Mouse (Mus musculus) testis, adult 2 months (tissue): ENCODE data around the gene Maats1. TPM values are rescaled to one million over a fixed set of nuclear protein-coding genes. Genes with fewer than 3 reads are reported as not detected.

Experiments
- H3K27ac ChIP-seq: fragments of 200-500 bp; 2 replicates; pipeline ENCODE4 v1.5.1; 2012; ENCODE audit warnings: low read depth, low read length; ENCODE audit not compliant: control insufficient read depth, insufficient read depth
- H3K27me3 ChIP-seq: fragments of 200-500 bp; 2 replicates; pipeline ENCODE4 v1.6.1; 2012; ENCODE audit warnings: mild to moderate bottlenecking, low read length, moderate library complexity; ENCODE audit not compliant: control insufficient read depth, insufficient read depth
- H3K36me3 ChIP-seq: fragments of 200-500 bp; 2 replicates; pipeline ENCODE4 v1.6.1; 2012; ENCODE audit warnings: mild to moderate bottlenecking, low read length; ENCODE audit not compliant: control insufficient read depth, insufficient read depth
- H3K4me1 ChIP-seq: fragments of 200-500 bp; 2 replicates; pipeline ENCODE4 v1.6.1; 2012; ENCODE audit warnings: low read length; ENCODE audit not compliant: control insufficient read depth, insufficient read depth
- H3K4me3 ChIP-seq: fragments of 200-500 bp; 2 replicates; pipeline ENCODE4 v1.5.1; 2012; ENCODE audit warnings: low read depth, mild to moderate bottlenecking, low read length, moderate library complexity, mixed read lengths; ENCODE audit not compliant: control insufficient read depth
- CTCF ChIP-seq: fragments of 200-500 bp; IDR thresholded peaks from 2 replicates; pipeline ENCODE4 v1.5.1; 2012; ENCODE audit warnings: low read depth, mild to moderate bottlenecking, inconsistent platforms, low read length, moderate library complexity; ENCODE audit not compliant: control insufficient read depth, insufficient read depth, insufficient replicate concordance
- POLR2A ChIP-seq: fragments of 200-500 bp; IDR thresholded peaks from 2 replicates; pipeline ENCODE4 v1.6.1; 2012; ENCODE audit warnings: low read depth, mild to moderate bottlenecking, inconsistent platforms, low read length, moderate library complexity; ENCODE audit not compliant: control insufficient read depth
- polyA plus RNA-seq: library from polyadenylated mRNA; depleted of rRNA; stranded (reverse); fragments of >200 nt; gene quantifications from 2 replicates; pipeline ENCODE4 v1.2.3, GENCODE M21; 2012

Gene Maats1
- polyA plus RNA-seq, 1 experiment: 23.4 TPM

DNA sequence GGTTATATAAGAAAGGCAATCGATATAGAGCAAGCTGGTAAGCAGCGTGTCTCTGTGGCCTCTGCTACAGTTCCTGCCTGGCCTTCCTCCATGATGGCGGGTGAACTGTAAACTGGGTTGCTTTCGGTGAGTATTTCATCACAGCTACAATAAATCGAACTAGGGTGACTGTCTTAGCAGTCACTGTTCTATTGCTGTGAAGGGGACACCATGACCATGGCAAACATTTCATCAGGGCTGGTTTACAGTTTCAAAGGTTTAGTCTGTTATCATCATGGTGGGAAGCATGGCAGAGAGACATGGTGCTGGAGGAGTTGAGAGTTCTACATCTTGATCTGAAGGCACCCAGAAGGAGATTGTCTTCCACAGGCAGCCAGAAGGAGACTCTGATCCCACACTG is 62.1 kb downstream of the Maats1 start:
- Histone ChIP-seq H3K27me3 (no peaks in the 10 kb centered on the region), H3K36me3 (no peaks in the 10 kb centered on the region), H3K4me1 (no peaks in the 10 kb centered on the region), H3K4me3 (no peak overlapping the region), H3K27ac (no peak overlapping the region)
- no peak for TF ChIP-seq CTCF
- TF ChIP-seq POLR2A: no peak

DNA sequence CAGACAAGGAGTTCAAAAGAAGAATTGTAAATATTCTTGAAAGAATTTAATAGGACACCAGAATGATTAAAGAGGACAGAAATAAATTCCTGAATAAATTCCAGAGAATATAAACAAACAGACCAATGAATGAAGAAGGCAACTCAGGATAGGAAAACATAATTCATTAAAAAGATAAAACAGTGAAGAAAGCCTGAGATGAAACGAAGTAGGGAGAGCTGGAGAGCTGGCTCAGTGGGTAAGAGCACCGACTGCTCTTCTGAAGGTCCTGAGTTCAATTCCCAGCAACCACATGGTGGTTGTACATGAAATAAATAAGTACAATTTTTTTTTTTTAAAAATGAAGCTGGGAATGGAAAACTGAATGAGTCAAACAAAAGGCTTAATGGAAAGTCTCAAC is 67.2 kb downstream of the Maats1 start:
- Histone ChIP-seq H3K36me3 (no peaks in the 10 kb centered on the region), H3K27me3 (no peaks in the 10 kb centered on the region), H3K27ac (no peak overlapping the region), H3K4me3 (no peak overlapping the region), H3K4me1 (no peaks in the 10 kb centered on the region)
- TF ChIP-seq POLR2A: no peak
- TF ChIP-seq CTCF: no peak

DNA sequence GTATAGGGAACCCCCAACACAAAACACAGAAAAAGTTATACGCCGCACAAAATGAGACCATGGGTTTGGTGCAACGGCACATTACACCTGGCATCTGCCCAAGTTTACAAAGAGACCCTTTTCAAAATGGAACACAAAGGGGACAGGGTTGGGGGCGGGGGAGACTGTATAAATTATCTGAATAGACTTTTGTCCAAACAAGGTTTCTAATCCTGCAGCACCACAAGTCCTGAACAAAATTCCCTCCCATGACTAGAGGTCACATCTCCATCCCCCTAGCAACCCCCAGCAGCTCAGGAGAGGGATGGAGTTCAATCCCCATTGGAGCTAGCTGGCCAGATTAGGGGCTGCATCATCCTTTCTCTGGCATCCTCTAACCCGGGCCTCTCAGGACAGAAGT is 69.5 kb downstream of the Maats1 start:
- no peak overlapping the region for H3K27ac ChIP-seq
- H3K27me3 ChIP-seq: no peaks in the 10 kb centered on the region
- H3K4me1 ChIP-seq: no peaks in the 10 kb centered on the region; the same call in 1 of the 2 replicates
- TF ChIP-seq POLR2A (no peak), CTCF (no peak)
- H3K4me3 ChIP-seq: no peak overlapping the region
- no peaks in the 10 kb centered on the region for H3K36me3 ChIP-seq

DNA sequence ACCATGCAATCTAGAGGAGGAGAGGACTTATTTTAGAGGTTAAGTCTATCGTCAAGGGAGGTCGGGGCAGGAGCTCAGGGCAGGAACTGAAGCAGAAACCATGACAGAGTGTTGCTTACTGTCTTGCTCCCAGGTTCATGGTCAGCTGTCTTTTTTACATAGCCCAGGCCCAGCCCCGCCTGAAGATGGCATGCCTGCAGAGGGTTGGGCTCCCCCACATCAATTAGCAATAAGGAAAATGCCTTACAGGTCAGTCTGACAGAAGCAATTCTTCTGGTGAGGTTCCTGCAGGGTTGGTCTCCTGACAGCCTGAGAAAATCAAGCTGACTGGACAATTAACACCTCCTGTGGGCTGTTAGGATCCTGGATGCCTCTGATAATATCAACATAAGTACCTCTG is 70.3 kb downstream of the Maats1 start:
- no peaks in the 10 kb centered on the region; the same call in 1 of the 2 replicates for H3K4me1 ChIP-seq
- H3K27me3 ChIP-seq: no peaks in the 10 kb centered on the region
- no peak overlapping the region for H3K4me3 ChIP-seq
- H3K27ac ChIP-seq: no peak overlapping the region
- no peaks in the 10 kb centered on the region for H3K36me3 ChIP-seq
- TF ChIP-seq CTCF: no peak
- TF ChIP-seq POLR2A: no peak

DNA sequence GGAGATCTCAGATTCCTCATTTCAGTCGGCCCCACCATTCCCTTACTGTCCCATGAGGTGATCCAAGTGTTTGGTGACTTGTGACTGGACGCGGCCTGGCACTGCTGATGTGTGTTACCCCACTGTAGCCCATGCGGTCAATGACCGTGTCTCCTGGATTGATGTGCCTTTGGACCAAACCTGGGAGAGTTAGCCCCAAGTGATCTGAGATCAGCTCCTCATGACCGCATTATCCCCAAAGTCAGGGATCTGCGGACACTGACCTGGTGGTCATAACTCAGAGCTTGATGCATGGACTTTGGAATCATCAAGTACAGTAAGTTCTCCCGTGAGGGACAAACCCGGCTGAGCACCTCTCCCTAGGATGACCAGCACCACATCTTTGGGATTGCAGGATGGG is 86.0 kb downstream of the Maats1 start:
- Histone ChIP-seq H3K36me3 (no peaks in the 10 kb centered on the region), H3K4me1 (peaks cover 3% of the 10 kb centered on the region), H3K27ac (no peak overlapping the region), H3K4me3 (no peak overlapping the region), H3K27me3 (no peaks in the 10 kb centered on the region)
- TF ChIP-seq CTCF: no peak
- no peak for TF ChIP-seq POLR2A

DNA sequence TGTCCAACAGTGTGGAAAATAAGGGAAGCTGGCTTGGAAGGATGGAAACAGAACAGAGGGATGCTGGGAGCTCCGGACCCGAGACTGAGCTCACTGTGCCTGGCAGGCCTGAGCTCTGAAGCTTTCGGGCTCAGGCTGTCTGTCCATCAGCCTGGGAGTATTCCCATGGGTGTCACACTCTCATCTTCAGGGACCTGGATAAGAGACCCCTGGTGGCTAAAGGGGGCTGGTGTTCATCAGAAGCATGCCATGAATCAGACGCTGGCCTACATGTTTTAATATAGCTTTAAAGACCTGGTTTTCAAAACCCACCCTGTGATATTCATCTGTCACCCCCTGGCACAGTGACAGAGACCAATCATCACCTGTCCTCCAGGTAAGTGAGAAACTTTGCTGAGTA is 86.8 kb downstream of the Maats1 start:
- Histone ChIP-seq H3K4me3 (no peak overlapping the region), H3K36me3 (no peaks in the 10 kb centered on the region), H3K27ac (no peak overlapping the region), H3K4me1 (peaks cover 3% of the 10 kb centered on the region), H3K27me3 (no peaks in the 10 kb centered on the region)
- TF ChIP-seq POLR2A: no peak
- no peak for TF ChIP-seq CTCF

DNA sequence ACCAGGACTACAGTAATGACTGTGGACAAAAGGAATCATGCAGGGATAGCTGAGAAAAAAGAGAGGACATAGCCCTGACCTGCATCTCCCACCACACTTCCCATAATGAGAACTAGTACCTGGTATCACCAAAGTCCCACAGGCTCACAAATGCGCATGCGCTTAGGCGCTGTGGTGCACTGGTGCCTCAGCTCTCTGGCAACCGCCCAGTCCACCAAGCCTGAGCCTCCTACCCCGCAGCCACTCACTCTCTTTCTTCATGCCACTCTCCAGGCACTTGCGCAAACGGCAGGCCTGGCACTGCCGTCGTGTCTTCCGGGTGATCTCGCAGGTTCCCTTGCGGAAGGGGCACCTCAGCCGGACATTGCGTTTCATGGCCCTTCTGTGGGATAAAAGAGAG is 87.9 kb downstream of the Maats1 start:
- Histone ChIP-seq H3K27me3 (no peaks in the 10 kb centered on the region), H3K36me3 (no peaks in the 10 kb centered on the region), H3K4me1 (peaks cover 3% of the 10 kb centered on the region), H3K27ac (no peak overlapping the region), H3K4me3 (peak overlapping the region; percentile 61)
- TF ChIP-seq POLR2A (no peak), CTCF (no peak)

DNA sequence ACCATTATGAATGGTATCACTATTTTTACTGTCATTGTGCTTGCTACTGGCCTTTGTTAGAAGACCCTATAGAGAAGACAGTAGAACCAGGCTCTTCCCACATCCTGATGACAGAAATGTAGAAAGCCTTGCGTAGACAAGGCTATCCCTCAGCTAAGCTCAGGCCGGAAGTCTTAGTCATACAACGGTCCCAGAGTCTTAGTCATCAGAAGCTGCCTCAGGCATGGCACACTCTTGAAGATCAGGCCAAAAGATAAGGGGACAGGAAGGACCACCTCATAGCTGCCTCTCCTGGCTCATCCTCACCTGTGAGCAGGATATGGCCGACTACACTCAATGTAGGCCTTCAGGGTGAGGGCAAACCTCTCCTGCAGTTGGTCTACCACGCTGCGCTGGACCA is 91.5 kb downstream of the Maats1 start:
- peaks cover 3% of the 10 kb centered on the region for H3K4me1 ChIP-seq
- no peaks in the 10 kb centered on the region for H3K27me3 ChIP-seq
- H3K27ac ChIP-seq: no peak overlapping the region
- TF ChIP-seq POLR2A (no peak), CTCF (no peak)
- H3K4me3 ChIP-seq: no peak overlapping the region
- H3K36me3 ChIP-seq: no peaks in the 10 kb centered on the region
